Mouse (Mus musculus) heart, adult 18-20 months (tissue): ENCODE measurements around the gene Eloa. TPM values are rescaled to one million over a fixed set of nuclear protein-coding genes. Genes with fewer than 3 reads are reported as not detected.
"Not testable (repeated sequence)": the region's sequence is repeated elsewhere in the genome, so short reads cannot be mapped to it uniquely, and the experiment has no call there.

Experiments used
- DNase-seq, 2 experiments: peaks; one replicate each; pipeline ENCODE4 v3.0.0; 2021 to 2022; ENCODE audit warnings: mixed read lengths in 1 of 2
- long read RNA-seq, 2 experiments: library from polyadenylated mRNA; stranded (forward); transcript quantifications; one replicate each; pipeline ENCODE4 v2.0.0; 2021
- total RNA-seq, 2 experiments: library from RNA; stranded (reverse); gene quantifications; 2 replicates each; pipeline ENCODE4 v1.2.3; 2021

The Eloa gene
- total RNA-seq: 10 to 100 TPM; 33.8 to 34.4 TPM
- long read RNA-seq, experiment 1, full-length matches to known transcripts: 12 of 16 reads
- long read RNA-seq, experiment 1, partial matches to known transcripts: 4 of 16 reads
- long read RNA-seq, experiment 1, other reads (novel, unspliced or antisense): 0 of 16 reads
- long read RNA-seq, experiment 2, full-length matches to known transcripts: 9 of 12 reads
- long read RNA-seq, experiment 2, partial matches to known transcripts: 3 of 12 reads
- long read RNA-seq, experiment 2, other reads (novel, unspliced or antisense): 0 of 12 reads

DNA sequence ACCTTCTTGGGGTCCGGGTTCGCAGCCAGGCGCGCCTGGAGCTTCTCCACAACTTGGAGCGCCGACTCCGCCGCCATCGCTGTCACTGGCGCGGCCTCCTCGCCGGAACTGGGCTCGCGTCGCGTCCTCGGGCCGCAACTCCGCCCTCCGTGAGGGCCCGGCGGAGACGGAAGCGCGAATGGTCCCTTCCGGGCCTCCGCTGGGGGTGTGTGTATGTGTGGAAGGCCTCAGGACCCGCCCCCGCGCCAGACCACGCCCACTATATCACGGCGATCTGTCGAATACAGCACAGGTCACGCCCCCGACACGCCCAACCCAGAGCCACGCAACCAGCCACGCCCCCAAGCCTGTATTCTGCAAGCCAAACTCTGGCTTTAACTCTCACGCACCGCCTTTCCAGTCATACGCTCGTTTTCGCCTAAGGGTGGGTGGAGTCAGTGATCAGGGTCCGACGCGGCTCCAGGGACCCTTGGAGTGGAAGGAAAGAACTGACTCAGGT is at the start of gene Eloa:
TSS of gene Eloa (minus strand) at position 215 of the 499 bp plus-strand sequence.
- peak; percentile 100 for DNase-seq

DNA sequence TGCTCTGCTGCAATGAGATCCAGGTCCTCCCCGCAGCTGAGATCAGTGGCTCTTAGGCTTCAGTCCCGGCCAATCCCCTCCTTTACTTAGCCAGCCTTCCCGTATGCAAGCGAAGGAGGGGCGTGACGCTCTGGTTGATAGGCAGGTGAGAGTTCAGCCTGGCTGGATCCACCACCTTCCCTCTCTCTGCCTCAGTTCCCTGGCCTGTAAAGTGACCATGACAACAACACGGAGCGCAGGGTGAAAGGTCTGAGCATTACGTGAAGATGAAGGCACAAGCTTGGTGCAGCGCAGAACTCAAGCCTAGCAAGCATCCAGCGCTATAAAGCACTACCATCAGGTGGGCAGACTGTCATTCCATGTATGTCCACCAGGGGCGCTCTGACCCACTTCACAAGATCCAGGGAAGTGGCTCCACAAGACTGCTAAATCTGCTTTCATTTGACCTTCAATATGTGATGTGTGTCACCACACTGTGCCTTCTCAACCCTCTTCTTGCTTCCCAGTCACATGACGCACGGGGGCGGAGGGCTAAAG is 49.7 kb upstream of the Eloa start:
- DNase-seq: peak; percentile 76 to 87

DNA sequence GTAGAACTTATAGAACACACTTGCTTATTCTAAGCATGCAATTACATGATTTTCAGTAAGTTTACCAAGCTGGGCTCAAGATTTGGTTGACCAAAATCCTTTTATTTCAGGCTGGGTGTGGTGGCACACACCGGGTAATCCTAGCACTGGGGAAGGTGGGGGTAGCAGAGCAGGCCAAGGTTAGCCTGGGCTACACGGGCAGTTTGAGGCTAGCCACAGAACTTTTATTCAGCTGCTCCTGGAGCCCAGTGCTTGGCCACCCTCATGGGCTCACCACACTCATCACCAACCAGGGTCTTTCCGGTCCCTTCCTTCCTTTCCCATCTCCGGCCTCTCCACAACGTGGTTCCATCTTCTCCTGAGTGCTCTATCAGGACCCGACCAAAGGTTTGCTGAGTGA is 49.0 kb upstream of the Eloa start:
- no peak for DNase-seq

DNA sequence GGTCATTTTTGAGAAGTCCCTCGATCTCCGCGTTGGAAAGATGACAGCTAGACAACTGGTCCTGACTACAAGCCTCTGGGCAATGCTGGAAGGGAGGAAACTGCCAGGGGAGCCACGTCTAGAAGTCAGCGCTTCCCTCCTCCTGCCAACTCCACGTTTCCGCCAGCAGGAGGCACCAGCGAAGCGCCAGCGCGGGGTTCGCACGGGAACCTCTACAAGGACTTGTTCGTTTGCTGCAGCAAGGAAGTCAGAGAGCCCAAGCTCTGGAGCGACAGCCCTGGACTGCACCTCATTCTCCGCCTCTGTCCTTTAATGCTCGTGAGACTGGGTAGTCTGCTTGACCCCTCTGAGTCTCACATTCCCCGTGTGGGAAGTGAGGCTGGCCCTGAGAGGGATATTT is 48.4 kb upstream of the Eloa start:
- DNase-seq: peak; percentile 87

DNA sequence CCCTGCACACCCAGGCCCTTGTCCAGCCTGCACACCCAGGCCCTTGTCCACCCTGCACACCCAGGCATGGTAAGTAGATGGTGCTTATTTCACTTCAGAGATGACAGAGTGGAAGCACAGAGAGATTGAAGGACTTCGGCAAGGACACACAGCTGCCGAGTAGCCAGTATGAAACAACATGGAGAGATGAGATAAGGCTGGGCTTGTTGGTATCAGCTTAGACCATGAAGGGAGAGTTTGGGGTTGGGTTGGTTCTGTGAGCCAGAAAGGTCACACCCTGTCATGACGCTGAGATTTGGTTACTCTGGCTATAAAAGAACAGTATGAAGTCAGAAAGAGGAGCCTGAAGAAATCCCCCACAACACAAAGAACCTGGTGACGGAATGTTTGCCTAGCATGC is 47.8 kb upstream of the Eloa start:
- no peak for DNase-seq

DNA sequence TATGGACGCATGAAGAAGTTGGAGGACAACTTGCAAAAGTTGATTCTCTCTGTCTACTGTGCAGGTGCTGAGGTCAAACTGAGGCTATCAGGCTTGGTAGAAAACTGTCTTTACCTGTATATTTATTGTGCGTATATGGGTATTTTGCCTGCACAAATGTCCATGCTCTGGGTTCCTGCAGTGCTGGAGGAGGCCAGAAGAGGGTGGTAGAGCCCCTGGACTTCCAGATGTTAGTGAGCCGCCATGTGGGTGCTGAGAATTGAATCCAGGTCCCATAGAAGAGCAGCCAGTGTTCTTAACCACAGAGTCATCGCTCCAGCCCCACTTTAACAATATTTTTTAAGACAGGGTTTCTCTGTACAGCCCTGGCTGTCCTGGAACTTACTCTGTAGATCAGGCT is 41.6 kb upstream of the Eloa start:
- DNase-seq: no peak

DNA sequence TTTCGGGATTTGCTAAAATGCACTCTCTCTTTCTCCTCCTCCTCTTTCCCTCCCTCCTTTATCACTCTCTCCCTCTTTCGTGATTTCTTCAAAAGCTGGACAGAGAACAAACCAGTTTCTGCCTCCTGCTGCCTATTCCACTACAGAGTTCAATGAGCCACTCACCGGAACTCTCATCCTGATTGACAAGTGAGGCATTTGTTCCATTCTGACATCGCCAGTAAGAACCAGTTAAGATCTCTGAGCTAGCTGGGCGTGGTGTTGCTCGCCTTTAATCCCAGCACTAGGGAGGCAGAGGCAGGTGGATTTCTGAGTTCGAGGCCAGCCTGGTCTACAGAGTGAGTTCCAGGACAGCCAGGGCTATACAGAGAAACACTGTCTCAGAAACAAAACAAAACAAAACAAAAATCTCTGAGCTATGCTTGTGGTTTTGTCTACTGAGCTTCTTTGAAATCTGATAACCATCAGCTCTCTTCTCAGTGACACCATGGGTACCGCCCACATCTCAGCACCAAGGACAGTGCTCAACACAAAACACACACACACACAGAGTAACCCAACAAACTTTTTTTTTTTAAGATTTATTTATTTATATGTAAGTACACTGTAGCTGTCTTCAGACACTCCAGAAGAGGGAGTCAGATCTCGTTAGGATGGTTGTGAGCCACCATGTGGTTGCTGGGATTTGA is 38.4 kb upstream of the Eloa start:
- DNase-seq: not testable (repeated sequence)

DNA sequence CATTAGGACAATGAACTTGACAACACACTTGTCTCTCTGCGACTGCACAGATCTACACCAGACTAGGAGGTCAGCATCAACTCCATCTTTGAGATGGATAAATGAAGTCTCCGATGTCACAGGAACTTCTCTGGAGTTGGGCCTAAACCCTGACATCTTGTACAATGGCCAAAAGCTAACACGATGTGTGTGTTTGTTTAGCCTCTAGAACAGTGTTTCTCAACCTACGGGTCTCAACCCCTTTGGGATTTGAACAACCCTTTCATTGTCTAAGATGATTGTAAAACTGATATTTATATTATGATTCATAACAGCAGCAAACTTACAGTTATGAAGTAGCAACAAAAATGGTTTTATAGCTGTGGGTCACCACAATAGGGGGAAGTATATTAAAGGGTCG is 36.4 kb upstream of the Eloa start:
- DNase-seq: no peak

DNA sequence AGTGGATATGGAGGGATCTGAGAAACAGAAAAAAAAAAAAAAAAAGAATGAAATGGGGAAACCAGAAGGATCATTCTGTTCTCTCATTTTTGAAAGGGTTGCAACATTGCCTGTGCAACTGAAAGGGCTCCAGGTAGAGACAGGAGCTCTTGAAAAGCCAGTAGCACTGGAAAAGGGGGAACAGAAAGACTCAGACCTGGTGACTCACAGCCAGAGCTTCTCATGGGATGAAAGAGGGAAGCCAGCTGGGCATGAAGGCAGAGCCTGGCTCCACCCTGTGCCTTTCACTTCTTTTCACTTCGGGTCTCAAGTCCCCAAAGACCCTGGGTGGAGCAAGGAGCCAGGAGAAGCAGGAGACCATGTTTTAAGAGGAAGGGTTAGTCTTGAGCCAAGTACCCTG is 34.5 kb upstream of the Eloa start:
- no peak for DNase-seq

DNA sequence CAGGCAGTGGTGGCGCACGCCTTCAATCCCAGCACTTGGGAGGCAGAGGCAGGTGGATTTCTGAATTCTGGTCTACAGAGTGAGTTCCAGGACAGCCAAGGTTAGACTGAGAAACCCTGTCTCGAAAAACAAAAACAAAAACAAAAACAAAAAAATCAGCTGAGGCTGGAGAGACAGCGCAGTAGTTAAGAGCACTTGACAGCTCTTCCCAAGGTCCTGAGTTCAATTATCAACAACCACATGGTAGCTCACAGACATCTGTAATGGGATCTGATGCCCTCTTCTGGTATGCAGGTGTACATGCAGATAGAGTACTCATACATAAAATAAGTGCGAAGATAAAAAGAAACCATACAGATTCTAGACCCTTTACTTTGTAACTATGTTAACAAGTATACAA is 32.3 kb upstream of the Eloa start:
- no peak for DNase-seq

DNA sequence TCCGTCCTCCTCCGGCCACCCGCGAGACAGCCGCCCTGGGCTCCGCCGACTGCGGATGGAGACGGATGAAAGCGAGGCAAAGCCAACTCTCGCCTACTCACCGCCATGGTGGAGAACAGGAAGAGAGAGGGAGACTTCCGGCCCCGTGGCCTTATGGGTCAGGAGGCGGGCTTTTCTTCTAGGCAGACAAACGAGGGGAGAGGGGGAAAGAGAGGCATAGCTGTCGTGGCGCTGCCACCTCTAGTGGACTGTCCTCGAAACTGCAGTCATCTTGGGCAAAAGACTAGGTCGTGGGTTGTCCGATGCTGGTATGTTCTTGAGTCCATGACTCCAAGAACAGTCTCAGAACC is 31.7 kb upstream of the Eloa start, which contains the start of gene Rpl11:
TSS of gene Rpl11 (minus strand) at position 182 of the 350 bp plus-strand sequence.
- DNase-seq: peak; percentile 95 to 96

DNA sequence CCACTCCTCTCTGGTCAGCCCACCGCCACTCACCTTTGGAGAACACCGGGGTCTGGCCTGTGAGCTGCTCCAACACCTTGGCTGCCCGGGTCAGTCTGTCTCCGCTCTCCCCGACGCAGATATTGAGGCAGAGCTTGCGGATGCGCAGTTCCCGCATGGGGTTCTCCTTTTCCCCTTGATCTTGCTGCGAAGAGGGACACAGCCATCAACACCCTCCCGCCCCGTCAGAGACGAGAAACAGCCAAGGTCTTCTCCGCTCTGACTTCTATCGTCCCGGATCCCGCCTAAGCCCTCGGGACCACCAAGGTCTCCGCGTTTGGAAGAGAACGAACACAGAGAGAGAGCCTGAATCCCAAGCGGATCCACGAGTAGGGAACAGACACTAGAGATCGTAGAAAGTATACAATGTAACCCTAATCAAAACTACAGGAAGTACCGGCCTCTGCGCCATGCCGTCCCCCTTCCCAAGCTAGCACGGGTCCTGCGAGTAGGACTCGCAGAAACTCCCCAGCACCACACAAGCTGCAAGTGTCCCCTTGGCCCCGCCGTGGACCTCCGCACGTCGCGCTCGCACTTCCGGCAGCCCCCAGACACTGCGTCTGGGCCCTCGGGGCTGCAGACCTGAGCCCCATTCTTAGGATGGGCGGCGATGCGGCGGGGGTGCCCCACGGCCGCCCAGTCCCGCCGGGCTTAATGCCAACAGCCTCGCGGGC is 31.1 kb upstream of the Eloa start:
- no peak for DNase-seq

DNA sequence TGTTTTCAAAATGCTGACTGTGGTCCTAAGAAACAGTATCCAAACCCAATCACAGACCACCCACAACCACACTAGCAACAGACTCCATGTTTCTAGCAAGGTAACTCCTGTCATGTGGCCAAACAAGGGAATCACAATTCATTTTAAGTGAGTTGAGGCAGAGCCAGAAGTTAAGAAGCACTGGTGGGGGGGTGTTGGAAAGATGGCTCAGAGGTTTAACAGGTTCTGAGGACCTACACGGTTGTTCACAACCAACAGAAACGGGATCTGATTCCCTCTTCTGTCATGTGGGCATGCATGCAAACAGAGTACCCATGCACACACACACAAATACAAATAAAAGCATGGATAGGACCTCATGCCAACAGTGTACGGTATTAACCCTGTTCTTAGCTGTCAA is 30.5 kb upstream of the Eloa start:
- no peak for DNase-seq

DNA sequence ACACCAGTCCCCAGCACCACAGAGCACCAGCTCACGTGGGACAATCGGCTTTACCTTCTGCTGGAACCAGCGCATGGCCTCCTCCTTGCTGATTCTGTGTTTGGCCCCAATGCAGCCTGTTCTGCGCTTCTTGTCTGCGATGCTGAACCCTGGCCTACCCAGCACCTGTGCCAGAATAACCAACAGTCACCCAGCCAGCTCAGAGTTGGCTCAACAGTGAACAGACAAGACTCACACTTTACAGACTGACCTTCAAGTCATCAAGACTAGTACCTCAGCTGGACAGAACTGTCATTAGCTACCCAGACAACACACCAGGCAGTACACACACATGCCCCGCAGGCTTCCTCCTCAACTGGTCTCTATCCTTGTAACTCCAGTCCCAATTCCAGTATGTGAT is 28.7 kb upstream of the Eloa start:
- no peak for DNase-seq

DNA sequence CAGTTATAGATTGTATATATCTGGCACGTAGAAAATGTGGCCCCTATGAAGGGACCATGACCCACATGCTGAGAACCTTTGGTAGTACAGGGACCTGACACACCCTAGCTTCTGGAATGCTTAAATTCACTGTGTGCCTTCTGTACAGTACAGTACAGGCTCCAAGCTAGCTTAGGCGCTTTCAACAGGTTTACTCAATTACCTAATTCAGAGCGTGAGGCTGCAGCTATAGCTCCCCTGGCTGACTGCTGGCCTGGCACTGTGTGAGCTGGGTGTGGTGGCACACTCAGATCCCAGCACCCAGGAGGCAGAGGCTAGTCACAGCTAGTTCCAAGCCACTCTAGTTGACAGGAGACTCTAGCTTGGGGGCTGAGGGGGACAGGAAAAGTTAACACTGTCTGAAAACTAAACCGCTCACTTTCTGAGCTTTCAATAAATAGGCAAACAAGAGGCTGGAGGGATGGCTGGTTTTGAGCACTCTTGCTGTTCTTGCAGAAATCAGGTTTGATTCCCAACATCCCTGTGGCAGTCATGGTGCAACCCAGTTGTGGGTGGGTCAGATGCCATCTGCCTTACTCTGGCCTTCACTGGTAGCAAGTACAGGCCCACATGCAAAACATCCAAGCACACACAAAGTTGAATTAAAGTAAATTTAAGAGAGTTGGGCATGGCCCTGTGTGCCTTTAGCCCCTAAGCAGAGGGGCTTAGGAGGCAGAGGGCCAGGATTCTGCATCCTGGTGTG is 26.9 kb upstream of the Eloa start:
- DNase-seq: no peak

DNA sequence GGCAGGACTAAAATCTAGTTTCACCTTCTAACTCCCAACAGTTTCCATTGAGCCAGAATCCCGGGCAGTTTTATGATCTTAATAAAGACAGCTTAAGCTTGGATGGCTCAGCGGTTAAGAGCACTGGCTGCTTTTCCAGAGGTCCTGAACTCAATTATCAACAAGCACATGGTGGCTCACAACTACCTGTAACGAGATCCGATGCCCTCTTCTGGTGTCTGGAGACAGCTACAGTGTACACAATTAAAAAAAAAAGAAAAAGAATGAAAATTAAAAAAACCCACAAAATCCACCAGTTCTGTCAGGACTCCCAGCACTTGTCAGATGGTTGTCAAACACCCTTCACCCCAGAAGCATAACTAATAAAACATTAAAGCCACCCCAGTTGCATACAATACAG is 26.1 kb upstream of the Eloa start:
- DNase-seq: no peak

DNA sequence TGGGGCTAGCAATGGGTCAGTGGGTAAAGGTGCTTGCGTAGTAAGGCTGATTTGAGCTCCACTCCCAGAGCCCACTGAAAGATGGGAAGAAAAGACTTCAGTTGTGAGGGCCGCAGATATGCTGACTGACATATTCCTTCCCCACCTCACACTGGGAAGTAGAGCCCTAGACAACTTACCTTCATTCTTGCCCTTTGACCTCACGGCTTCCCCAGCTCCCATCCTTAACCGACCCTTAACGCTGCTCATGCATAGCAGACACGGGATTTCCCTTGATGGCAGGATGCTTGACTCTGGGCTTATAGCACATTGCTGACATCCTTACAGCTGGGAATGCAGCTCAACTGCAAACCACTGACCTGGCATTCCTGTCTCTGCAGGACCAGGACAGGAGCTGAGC is 25.3 kb upstream of the Eloa start:
- DNase-seq: no peak

DNA sequence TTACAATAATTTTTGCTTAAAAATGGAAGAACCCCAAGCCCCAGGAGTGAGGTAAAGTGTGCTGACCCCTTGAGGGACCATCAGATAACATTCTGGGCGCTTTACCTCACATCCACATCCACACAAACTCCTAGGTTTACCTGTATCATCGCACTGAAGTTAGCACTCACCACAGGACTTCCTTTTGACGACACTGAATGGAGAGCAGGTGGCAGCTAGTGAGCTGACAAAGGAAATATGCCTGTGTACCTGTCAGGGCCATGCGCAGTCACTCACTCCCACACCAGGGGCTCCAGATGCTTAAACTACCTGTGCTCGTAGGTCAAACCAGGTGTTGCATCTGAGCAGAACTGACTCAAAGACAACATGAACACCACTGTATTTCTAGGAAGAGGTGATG is 23.5 kb upstream of the Eloa start:
- no peak for DNase-seq

DNA sequence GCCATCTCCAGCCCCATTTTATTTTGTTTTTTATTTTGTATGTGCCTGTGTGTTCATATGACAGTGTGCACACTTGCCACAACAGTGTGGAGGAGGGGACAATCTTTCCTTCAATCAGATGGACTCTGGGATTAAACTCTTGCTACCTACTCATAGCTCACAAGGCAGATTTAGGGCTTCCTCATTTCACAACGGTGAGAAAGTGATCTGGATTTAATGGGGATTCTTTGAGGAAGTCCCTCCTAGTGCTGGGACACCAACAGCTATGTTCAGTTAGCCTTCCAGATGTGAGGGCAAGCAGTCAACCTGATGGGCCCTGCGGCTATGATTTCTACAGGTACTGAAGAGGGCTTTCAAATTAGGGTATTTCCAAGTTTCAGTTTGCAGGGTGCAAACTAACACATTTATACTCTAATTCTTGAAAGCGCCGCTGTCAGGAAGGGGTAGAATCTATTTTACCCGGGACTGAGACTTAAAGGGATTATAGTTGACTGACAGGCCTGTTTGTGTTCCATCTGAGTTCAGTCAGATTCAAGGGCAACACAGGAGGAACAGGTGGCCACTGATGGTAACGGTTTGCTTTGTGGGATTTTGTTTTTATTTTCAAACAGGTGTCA is 22.3 kb upstream of the Eloa start:
- DNase-seq: no peak

DNA sequence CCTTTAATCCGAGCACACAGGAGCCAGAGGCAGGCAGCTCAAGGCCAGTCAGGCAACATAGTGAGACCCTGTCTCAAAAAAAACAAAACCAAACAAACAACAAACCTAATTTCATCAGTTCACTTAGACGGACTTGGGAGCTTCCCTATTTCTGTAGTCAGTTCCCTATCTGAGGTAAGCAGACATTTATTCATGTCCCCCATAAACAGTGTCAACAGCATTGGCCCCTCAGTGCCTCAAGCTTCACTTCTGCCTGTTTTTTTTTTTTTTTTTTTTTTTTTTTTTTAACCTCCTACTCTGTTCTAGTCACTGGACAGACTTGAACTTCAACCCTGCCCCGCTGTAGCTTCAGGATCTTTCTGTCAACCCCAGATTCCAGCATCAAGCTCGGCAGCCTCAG is 13.5 kb upstream of the Eloa start:
- DNase-seq: no peak

DNA sequence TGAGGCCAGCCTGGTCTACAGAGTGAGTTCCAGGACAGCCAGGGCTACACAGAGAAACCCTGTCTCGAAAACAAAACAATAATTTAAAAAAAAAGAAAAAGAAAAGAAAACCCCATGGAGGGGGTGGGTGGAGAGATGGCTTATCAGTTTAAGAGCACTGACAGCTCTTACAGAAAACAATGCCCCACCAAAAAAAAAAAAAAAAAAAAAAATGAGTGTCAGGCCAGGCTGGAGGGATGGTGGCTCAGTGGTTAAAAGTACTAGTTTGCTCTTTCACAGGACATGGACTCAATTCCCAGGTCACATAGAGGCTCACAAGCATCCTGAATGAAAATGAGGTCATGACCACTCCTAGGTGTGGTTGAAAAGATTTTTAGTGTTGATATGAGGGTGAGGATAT is 11.7 kb upstream of the Eloa start:
- no peak for DNase-seq
